Mouse (Mus musculus): ENCODE data around the gene Pars2. TPM values are rescaled to one million over a fixed set of nuclear protein-coding genes. Genes with fewer than 3 reads are reported as not detected.

Gene Pars2
- 12.7 and 13.9 TPM in 2 replicates for polyA plus RNA-seq (2015; fragmentation: Nextera tagmentation; extraction: Ambion mirVana)

GRCm38 (mm10) chr4:106650833-106651527, at the start of gene Pars2:
Gene Pars2 (plus strand): TSS chr4:106651069.
- peak; percentile 99 for DNase-seq (ENCODE audit: low spot score)

GRCm38 (mm10) chr4:106606639-106607554, 44.0 kb upstream of the Pars2 start:
- DNase-seq (ENCODE audit: low spot score) = no peak

GRCm38 (mm10) chr4:106607905-106608304, 43.0 kb upstream of the Pars2 start:
- DNase-seq (ENCODE audit: low spot score) = no peak

- no peak for DNase-seq (ENCODE audit: low spot score)
These were observed 37.8 kb upstream of the Pars2 start for GRCm38 (mm10) chr4:106613105-106613504.

GRCm38 (mm10) chr4:106613560-106613959, 37.3 kb upstream of the Pars2 start:
- DNase-seq (ENCODE audit: low spot score) = peak; percentile 78

GRCm38 (mm10) chr4:106614180-106614797, 36.6 kb upstream of the Pars2 start:
- DNase-seq (ENCODE audit: low spot score) = peak; percentile 88

GRCm38 (mm10) chr4:106614881-106615280, 36.0 kb upstream of the Pars2 start:
- DNase-seq (ENCODE audit: low spot score) = peak; percentile 74

GRCm38 (mm10) chr4:106615637-106616036, 35.2 kb upstream of the Pars2 start:
- DNase-seq (ENCODE audit: low spot score) = peak; percentile 54

GRCm38 (mm10) chr4:106617056-106617455, 33.8 kb upstream of the Pars2 start, which contains the start of gene Lexm:
Gene Lexm (minus strand): TSS chr4:106617241.
- peak; percentile 20 for DNase-seq (ENCODE audit: low spot score)

GRCm38 (mm10) chr4:106618898-106619297, 32.0 kb upstream of the Pars2 start:
- DNase-seq (ENCODE audit: low spot score) = no peak

GRCm38 (mm10) chr4:106621428-106621827, 29.4 kb upstream of the Pars2 start:
- no peak for DNase-seq (ENCODE audit: low spot score)

- no peak for DNase-seq (ENCODE audit: low spot score)
These were observed 28.8 kb upstream of the Pars2 start, which contains the start of gene Ttc22 for GRCm38 (mm10) chr4:106622030-106622493. Gene Ttc22 (plus strand): TSS chr4:106622432.

GRCm38 (mm10) chr4:106622712-106623111, 28.2 kb upstream of the Pars2 start:
- no peak for DNase-seq (ENCODE audit: low spot score)

GRCm38 (mm10) chr4:106624271-106624670, 26.6 kb upstream of the Pars2 start:
- no peak for DNase-seq (ENCODE audit: low spot score)

GRCm38 (mm10) chr4:106627809-106628208, 23.1 kb upstream of the Pars2 start:
- no peak for DNase-seq (ENCODE audit: low spot score)

GRCm38 (mm10) chr4:106628650-106629360, 22.1 kb upstream of the Pars2 start:
- no peak for DNase-seq (ENCODE audit: low spot score)

- no peak for DNase-seq (ENCODE audit: low spot score)
These were observed 21.5 kb upstream of the Pars2 start for GRCm38 (mm10) chr4:106629374-106629773.

- peak; percentile 58 for DNase-seq (ENCODE audit: low spot score)
These were observed 20.3 kb upstream of the Pars2 start for GRCm38 (mm10) chr4:106630333-106631220.

GRCm38 (mm10) chr4:106632313-106632712, 18.6 kb upstream of the Pars2 start:
- no peak for DNase-seq (ENCODE audit: low spot score)

Measured in thymus, postnatal 0 days (tissue).